Mouse (Mus musculus): ENCODE measurements at regions not wholly inside any gene's neighbourhood (a gene's known extent, or its start where the extent isn't known, plus 50 kb on each side); places are given as distances from the start of the nearest gene placed in this dataset.

DNA sequence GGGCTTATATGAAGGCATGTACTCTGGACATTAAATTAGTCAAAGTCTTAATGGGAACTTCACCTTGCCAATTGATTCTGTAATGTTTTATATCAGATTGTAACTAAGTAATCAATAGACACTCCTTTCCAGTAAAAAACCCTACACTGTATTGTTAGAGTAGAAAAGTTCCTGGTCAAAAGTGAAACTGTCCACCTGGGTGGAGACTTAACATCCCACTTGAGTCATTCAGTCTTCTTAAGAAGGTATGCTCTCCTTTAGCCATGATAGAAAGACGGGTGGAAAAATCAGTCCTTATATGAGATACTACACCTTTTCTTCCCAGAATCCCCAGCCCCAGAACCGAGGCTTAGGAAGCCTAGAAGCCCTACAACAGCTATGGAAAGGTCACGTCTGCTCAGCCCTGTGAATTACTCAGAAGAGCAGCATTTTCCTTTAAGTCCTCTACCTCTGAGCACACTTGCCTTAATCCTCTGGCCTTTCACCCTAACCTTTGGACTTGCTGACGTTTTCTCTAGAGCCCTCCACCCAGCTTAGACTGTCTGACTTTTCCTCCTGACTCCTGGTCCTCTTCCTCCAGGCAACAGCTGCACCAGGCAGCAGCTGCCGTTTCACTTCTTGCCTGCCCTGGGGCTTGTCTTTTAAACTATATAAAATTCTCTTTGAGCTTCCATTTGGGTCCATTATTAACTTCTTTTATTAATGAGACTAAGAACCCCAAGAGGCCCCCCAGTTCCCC is 93.4 kb upstream of the Ankrd50 start:
- no peak overlapping the region for H3K9ac ChIP-seq (ENCODE audit: low read length)
- ATAC-seq (ENCODE audit: insufficient read depth, low FRiP score) = no peak
- no peak overlapping the region for H3K4me3 ChIP-seq (replicated peaks; ENCODE audit: low read length)
- H3K4me1 ChIP-seq (ENCODE audit: control insufficient read depth, insufficient read depth, low read length) = no peaks in the 10 kb centered on the region
- H3K9me3 ChIP-seq (replicated peaks; ENCODE audit: control insufficient read depth, low read length) = no peaks in the 10 kb centered on the region
- no peaks in the 10 kb centered on the region for H3K36me3 ChIP-seq (ENCODE audit: control insufficient read depth, insufficient read depth, low read length)
- no peaks in the 10 kb centered on the region for H3K27me3 ChIP-seq (ENCODE audit: control insufficient read depth, insufficient read depth, low read length)
- WGBS = 45% methylated on average over 5 of the region's 5 CpGs
- H3K27ac ChIP-seq (ENCODE audit: low read length) = no peak overlapping the region
- H3K4me2 ChIP-seq (ENCODE audit: low read depth, low read length) = no peak overlapping the region

GRCm38 (mm10) chr3:38573594-38573993 is 89.0 kb upstream of the Ankrd50 start:
- WGBS = 74% methylated on average over 5 of the region's 5 CpGs

DNA sequence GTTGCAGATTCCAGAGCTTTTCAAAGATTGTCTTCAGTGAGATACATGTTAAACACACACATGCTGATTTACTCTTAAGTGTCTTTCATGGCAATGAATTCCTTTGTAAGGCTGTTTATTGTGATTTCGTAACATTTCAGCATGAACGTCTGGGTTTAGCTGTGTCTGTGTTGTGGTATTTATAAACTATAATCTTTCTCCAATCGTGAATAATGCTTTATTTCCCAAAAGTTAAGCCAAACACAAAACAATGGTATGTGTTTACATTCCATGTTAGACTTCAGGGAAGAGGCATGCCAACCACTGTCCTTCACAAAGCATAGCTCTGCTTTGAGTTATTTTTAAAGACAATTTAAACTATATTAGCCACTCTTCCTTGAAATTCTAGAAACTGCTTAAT is 87.5 kb upstream of the Ankrd50 start:
- no peaks in the 10 kb centered on the region for H3K4me1 ChIP-seq (ENCODE audit: control insufficient read depth, insufficient read depth, low read length)
- H3K9me3 ChIP-seq (replicated peaks; ENCODE audit: control insufficient read depth, low read length) = no peaks in the 10 kb centered on the region
- H3K36me3 ChIP-seq (ENCODE audit: control insufficient read depth, insufficient read depth, low read length) = no peaks in the 10 kb centered on the region
- no peak for ATAC-seq (ENCODE audit: insufficient read depth, low FRiP score)
- 33% methylated on average over 3 of the region's 3 CpGs for WGBS
- H3K4me3 ChIP-seq (replicated peaks; ENCODE audit: low read length) = no peak overlapping the region
- no peak overlapping the region for H3K4me2 ChIP-seq (ENCODE audit: low read depth, low read length)
- H3K27ac ChIP-seq (ENCODE audit: low read length) = no peak overlapping the region
- H3K27me3 ChIP-seq (ENCODE audit: control insufficient read depth, insufficient read depth, low read length) = no peaks in the 10 kb centered on the region
- no peak overlapping the region for H3K9ac ChIP-seq (ENCODE audit: low read length)

More at GRCm38 (mm10) chr3:38573594-38573993, 89.0 kb upstream of the Ankrd50 start:
- no peaks in the 10 kb centered on the region for H3K9me3 ChIP-seq (replicated peaks; ENCODE audit: control insufficient read depth, low read length)
- H3K4me2 ChIP-seq (ENCODE audit: low read depth, low read length) = no peak overlapping the region
- no peaks in the 10 kb centered on the region for H3K36me3 ChIP-seq (ENCODE audit: control insufficient read depth, insufficient read depth, low read length)
- H3K4me1 ChIP-seq (ENCODE audit: control insufficient read depth, insufficient read depth, low read length) = no peaks in the 10 kb centered on the region
- H3K27ac ChIP-seq (ENCODE audit: low read length) = no peak overlapping the region
- H3K9ac ChIP-seq (ENCODE audit: low read length) = no peak overlapping the region
- no peak for ATAC-seq (ENCODE audit: insufficient read depth, low FRiP score)
- no peak overlapping the region for H3K4me3 ChIP-seq (replicated peaks; ENCODE audit: low read length)
- H3K27me3 ChIP-seq (ENCODE audit: control insufficient read depth, insufficient read depth, low read length) = no peaks in the 10 kb centered on the region

- 87% methylated on average over 4 of the region's 4 CpGs for WGBS
- H3K27me3 ChIP-seq (ENCODE audit: control insufficient read depth, insufficient read depth, low read length) = no peaks in the 10 kb centered on the region
Measured at GRCm38 (mm10) chr3:38571224-38571623, 86.6 kb upstream of the Ankrd50 start.

GRCm38 (mm10) chr3:38569001-38569400 is 84.4 kb upstream of the Ankrd50 start:
- WGBS = 54% methylated on average over 6 of the region's 6 CpGs

More at GRCm38 (mm10) chr3:38571224-38571623, 86.6 kb upstream of the Ankrd50 start:
- no peak overlapping the region for H3K27ac ChIP-seq (ENCODE audit: low read length)
- no peak overlapping the region for H3K9ac ChIP-seq (ENCODE audit: low read length)
- no peaks in the 10 kb centered on the region for H3K9me3 ChIP-seq (replicated peaks; ENCODE audit: control insufficient read depth, low read length)
- no peaks in the 10 kb centered on the region for H3K4me1 ChIP-seq (ENCODE audit: control insufficient read depth, insufficient read depth, low read length)
- H3K36me3 ChIP-seq (ENCODE audit: control insufficient read depth, insufficient read depth, low read length) = no peaks in the 10 kb centered on the region
- no peak overlapping the region for H3K4me2 ChIP-seq (ENCODE audit: low read depth, low read length)
- H3K4me3 ChIP-seq (replicated peaks; ENCODE audit: low read length) = no peak overlapping the region
- ATAC-seq (ENCODE audit: insufficient read depth, low FRiP score) = no peak

DNA sequence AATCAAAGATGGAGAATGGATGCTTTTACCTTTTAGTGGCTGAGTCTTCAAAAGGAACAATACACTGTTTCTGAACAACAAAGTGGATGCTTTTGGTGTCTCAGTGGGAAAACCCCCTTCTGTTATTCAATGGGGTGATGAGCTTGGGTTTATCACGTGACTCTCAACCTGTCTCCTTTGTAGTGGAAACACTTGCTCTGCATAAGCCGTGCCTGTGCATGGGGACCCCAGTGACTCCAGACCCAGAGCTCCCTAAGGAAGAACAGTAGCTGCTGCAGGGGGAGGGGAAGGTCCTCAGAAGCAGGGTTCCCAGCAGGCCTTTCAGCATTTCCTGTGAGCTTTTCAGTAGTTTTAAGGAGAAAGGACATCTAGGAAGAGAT is 83.9 kb upstream of the Ankrd50 start:
- no peak overlapping the region for H3K4me3 ChIP-seq (replicated peaks; ENCODE audit: low read length)
- no peak overlapping the region for H3K4me2 ChIP-seq (ENCODE audit: low read depth, low read length)
- no peak for ATAC-seq (ENCODE audit: insufficient read depth, low FRiP score)
- no peak overlapping the region for H3K9ac ChIP-seq (ENCODE audit: low read length)
- no peaks in the 10 kb centered on the region for H3K9me3 ChIP-seq (replicated peaks; ENCODE audit: control insufficient read depth, low read length)
- no peaks in the 10 kb centered on the region for H3K36me3 ChIP-seq (ENCODE audit: control insufficient read depth, insufficient read depth, low read length)
- H3K27me3 ChIP-seq (ENCODE audit: control insufficient read depth, insufficient read depth, low read length) = no peaks in the 10 kb centered on the region
- 40% methylated on average over 2 of the region's 2 CpGs for WGBS
- H3K27ac ChIP-seq (ENCODE audit: low read length) = no peak overlapping the region
- no peaks in the 10 kb centered on the region for H3K4me1 ChIP-seq (ENCODE audit: control insufficient read depth, insufficient read depth, low read length)

More at GRCm38 (mm10) chr3:38569001-38569400, 84.4 kb upstream of the Ankrd50 start:
- Histone ChIP-seq H3K27me3 (ENCODE audit: control insufficient read depth, insufficient read depth, low read length) (no peaks in the 10 kb centered on the region), H3K4me1 (ENCODE audit: control insufficient read depth, insufficient read depth, low read length) (no peaks in the 10 kb centered on the region), H3K9ac (ENCODE audit: low read length) (no peak overlapping the region), H3K27ac (ENCODE audit: low read length) (no peak overlapping the region), H3K36me3 (ENCODE audit: control insufficient read depth, insufficient read depth, low read length) (no peaks in the 10 kb centered on the region), H3K4me2 (ENCODE audit: low read depth, low read length) (no peak overlapping the region), H3K9me3 (replicated peaks; ENCODE audit: control insufficient read depth, low read length) (no peaks in the 10 kb centered on the region), H3K4me3 (replicated peaks; ENCODE audit: low read length) (no peak overlapping the region)
- ATAC-seq (ENCODE audit: insufficient read depth, low FRiP score) = no peak

- ATAC-seq (ENCODE audit: insufficient read depth, low FRiP score) = no peak
- WGBS = 78% methylated on average over 8 of the region's 8 CpGs
- Histone ChIP-seq H3K36me3 (ENCODE audit: control insufficient read depth, insufficient read depth, low read length) (no peaks in the 10 kb centered on the region), H3K27ac (ENCODE audit: low read length) (no peak overlapping the region), H3K9ac (ENCODE audit: low read length) (no peak overlapping the region), H3K4me2 (ENCODE audit: low read depth, low read length) (no peak overlapping the region), H3K9me3 (replicated peaks; ENCODE audit: control insufficient read depth, low read length) (no peaks in the 10 kb centered on the region), H3K4me3 (replicated peaks; ENCODE audit: low read length) (no peak overlapping the region), H3K4me1 (ENCODE audit: control insufficient read depth, insufficient read depth, low read length) (no peaks in the 10 kb centered on the region), H3K27me3 (ENCODE audit: control insufficient read depth, insufficient read depth, low read length) (no peaks in the 10 kb centered on the region)
Measured at GRCm38 (mm10) chr3:38567946-38568595, 83.4 kb upstream of the Ankrd50 start.

GRCm38 (mm10) chr3:38566576-38566975 is 81.9 kb upstream of the Ankrd50 start:
- Histone ChIP-seq H3K4me2 (ENCODE audit: low read depth, low read length) (no peak overlapping the region), H3K4me1 (ENCODE audit: control insufficient read depth, insufficient read depth, low read length) (no peaks in the 10 kb centered on the region), H3K9me3 (replicated peaks; ENCODE audit: control insufficient read depth, low read length) (no peaks in the 10 kb centered on the region), H3K27ac (ENCODE audit: low read length) (no peak overlapping the region), H3K9ac (ENCODE audit: low read length) (no peak overlapping the region), H3K36me3 (ENCODE audit: control insufficient read depth, insufficient read depth, low read length) (no peaks in the 10 kb centered on the region), H3K4me3 (replicated peaks; ENCODE audit: low read length) (no peak overlapping the region), H3K27me3 (ENCODE audit: control insufficient read depth, insufficient read depth, low read length) (no peaks in the 10 kb centered on the region)
- 89% methylated on average over 2 of the region's 2 CpGs for WGBS
- no peak for ATAC-seq (ENCODE audit: insufficient read depth, low FRiP score)

- H3K9me3 ChIP-seq (replicated peaks; ENCODE audit: control insufficient read depth, low read length) = no peaks in the 10 kb centered on the region
- H3K4me3 ChIP-seq (replicated peaks; ENCODE audit: low read length) = no peak overlapping the region
- no peak overlapping the region for H3K27ac ChIP-seq (ENCODE audit: low read length)
- no peak overlapping the region for H3K4me2 ChIP-seq (ENCODE audit: low read depth, low read length)
- ATAC-seq (ENCODE audit: insufficient read depth, low FRiP score) = no peak
- 0 out of 2 replicates have a peak, but pooled peaks cover 3% of the 10 kb centered on the region for H3K4me1 ChIP-seq (ENCODE audit: control insufficient read depth, insufficient read depth, low read length)
- no peak overlapping the region for H3K9ac ChIP-seq (ENCODE audit: low read length)
- WGBS = 50% methylated on average over 2 of the region's 2 CpGs
- no peaks in the 10 kb centered on the region for H3K27me3 ChIP-seq (ENCODE audit: control insufficient read depth, insufficient read depth, low read length)
- no peaks in the 10 kb centered on the region for H3K36me3 ChIP-seq (ENCODE audit: control insufficient read depth, insufficient read depth, low read length)
Measured at GRCm38 (mm10) chr3:38564844-38565243, 80.2 kb upstream of the Ankrd50 start.
